Mouse (Mus musculus): ENCODE data around the gene Six2. TPM values are rescaled to one million over a fixed set of nuclear protein-coding genes. Genes with fewer than 3 reads are reported as not detected.

The Six2 gene
- under 1 TPM in 1 of 2 experiments, not detected in 1; 0.08 TPM for polyA plus RNA-seq (2017; shearing (Covaris generic))

DNA sequence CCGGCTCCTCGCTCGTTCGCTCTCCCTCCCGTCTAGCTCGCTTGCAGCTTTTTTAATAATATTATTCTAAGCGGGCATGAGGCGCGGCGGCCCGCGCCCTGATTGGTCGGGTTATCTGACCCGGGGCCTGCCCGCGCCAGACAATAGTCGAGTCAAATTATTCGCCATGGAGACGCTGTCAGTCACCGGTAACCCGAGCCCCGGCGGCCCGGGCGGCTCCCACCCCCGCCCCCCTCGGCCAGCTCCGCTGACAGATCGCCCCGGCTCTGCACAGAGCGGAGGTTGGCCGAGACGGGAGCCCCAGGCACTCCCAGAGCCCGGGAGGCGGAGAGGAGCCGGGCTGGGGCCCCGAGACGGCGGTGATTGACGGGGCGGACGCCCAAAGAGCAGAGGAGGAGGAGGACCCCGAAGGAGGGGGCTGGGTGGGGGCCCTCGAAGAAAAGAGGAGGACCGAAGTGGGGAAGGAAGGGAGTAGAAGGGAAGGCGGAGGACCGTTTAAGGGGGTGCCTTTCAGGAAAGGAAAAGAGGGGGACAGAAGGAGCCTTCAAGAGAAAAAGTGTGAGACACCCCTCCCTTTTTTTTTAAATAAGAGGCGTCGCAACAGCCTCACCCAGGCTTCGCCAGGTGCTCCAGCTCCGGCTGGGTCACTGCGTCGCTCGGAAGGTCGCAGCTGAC, at the start of gene Six2:
Six2 (minus strand) TSS at position 39 of the 675 bp plus-strand sequence.

Other genes with a start within 250 kb of the Six2 start
- under 1 TPM; 0.25 to 0.72 TPM for gene Six3, start 74.7 kb downstream of the Six2 start, polyA plus RNA-seq (2017; shearing (Covaris generic))

Data from inflammation-experienced regulatory T-cells (primary cell).